Mouse (Mus musculus) heart, adult 18-20 months (tissue): ENCODE data around the gene Osbpl3. TPM values are rescaled to one million over a fixed set of nuclear protein-coding genes. Genes with fewer than 3 reads are reported as not detected.

Experiments
- DNase-seq, 2 experiments: peaks; one replicate each; pipeline ENCODE4 v3.0.0; 2021 to 2022; ENCODE audit warnings: mixed read lengths in 1 of 2
- long read RNA-seq, 2 experiments: library from polyadenylated mRNA; stranded (forward); transcript quantifications; one replicate each; pipeline ENCODE4 v2.0.0; 2021
- total RNA-seq, 2 experiments: library from RNA; stranded (reverse); gene quantifications; 2 replicates each; pipeline ENCODE4 v1.2.3; 2021

The Osbpl3 gene
- 10 to 100 TPM; 23.9 to 25.5 TPM for total RNA-seq
- long read RNA-seq, experiment 1, partial matches to known transcripts: 1 of 8 reads
- long read RNA-seq, experiment 1, other reads (novel, unspliced or antisense): 7 of 8 reads
- long read RNA-seq, experiment 2, partial matches to known transcripts: 1 of 6 reads
- long read RNA-seq, experiment 2, other reads (novel, unspliced or antisense): 5 of 6 reads

- DNase-seq: peak; percentile 91 to 95
Observed at GRCm38 (mm10) chr6:50455829-50456469, at the start of gene Osbpl3. Gene Osbpl3, minus strand, starts transcription at chr6:50456201.

DNA sequence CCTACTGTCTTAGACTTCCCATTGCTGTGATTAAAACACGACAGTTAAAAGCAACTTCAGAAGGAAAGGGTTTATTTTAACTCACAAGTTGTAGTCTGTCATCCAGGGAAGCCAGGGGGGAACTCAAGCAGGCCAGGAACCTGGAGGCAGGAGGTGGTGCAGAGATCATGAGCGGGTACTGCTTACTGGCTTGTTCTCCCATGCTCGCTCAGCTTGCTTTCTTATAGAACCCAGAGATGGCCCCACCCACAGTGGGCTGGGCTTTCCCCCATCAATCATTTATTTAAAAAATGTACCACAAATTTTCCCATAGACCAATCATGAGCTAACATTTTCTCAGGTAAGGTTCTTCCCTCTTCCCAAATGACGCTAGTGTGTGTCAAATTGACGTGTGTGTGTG, 49.5 kb upstream of the Osbpl3 start:
- DNase-seq: no peak

GRCm38 (mm10) chr6:50504711-50505110, 48.7 kb upstream of the Osbpl3 start:
- no peak for DNase-seq

DNA sequence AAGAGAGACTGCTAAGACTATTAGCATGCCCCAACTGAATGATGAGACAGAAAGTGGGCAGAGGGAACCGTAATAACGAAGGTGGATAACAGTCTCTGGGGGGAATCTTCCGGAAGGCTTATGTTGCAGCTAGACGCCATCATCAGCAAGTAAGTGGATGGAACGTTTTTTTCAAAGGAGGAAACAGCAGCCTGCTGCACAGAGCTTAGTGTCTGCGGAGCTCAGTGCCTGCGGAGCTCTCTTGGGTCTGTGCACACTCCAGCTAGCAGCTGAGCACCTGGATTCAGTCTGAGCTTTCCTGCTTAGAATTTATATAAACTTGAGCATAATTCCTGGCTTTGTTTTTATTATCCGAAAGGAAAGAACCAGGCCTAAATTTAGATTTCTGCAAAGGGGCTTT, 47.8 kb upstream of the Osbpl3 start:
- no peak for DNase-seq

- DNase-seq: no peak
Observed at GRCm38 (mm10) chr6:50503031-50503430, 47.0 kb upstream of the Osbpl3 start.

- peak; percentile 63 for DNase-seq
Observed at GRCm38 (mm10) chr6:50498346-50498745, 42.3 kb upstream of the Osbpl3 start.

GRCm38 (mm10) chr6:50490519-50490918, 34.5 kb upstream of the Osbpl3 start:
- no peak for DNase-seq

- no peak for DNase-seq
Observed at GRCm38 (mm10) chr6:50489380-50489779, 33.4 kb upstream of the Osbpl3 start.

- DNase-seq: no peak
Observed at GRCm38 (mm10) chr6:50486035-50486902, 30.3 kb upstream of the Osbpl3 start.

DNA sequence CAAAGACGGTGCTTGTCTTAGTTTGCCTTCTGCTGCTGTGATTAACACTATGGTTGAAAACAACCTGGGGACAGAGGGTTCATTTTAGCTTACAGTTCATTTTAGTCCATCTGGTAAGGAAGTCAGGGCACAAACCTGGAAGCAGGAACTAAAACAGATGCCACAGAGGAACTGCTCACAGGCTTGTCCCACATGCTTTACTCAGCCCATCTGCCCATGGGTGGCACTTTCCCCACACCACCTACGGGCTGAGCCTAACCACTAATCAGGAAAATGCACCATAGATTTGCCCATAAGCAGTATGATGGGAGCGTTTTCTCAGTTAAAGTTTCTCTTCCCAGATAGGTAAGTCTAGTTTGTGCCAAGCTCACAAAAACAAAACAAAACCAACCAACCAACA, 27.4 kb upstream of the Osbpl3 start:
- no peak for DNase-seq

DNA sequence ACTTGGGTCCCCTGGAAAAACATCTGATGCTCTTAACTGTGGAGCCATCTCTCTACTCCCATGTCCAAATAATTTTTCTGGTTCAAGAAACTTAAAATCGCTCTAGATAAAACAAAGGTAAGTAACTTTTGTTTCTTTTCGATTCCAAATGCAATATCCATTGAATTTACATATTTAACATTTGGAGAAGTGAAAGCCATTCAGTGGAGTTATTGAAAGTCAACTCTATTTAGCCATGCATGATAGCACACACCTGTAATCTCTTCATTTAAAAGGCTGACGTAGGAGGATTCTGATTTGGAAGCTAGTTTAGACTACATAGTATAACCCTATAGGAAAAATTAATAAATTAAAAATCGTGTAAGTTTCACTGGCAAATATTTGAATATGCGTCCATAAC, 25.5 kb upstream of the Osbpl3 start:
- DNase-seq: no peak

GRCm38 (mm10) chr6:50466451-50466850, 10.4 kb upstream of the Osbpl3 start:
- DNase-seq: no peak

DNA sequence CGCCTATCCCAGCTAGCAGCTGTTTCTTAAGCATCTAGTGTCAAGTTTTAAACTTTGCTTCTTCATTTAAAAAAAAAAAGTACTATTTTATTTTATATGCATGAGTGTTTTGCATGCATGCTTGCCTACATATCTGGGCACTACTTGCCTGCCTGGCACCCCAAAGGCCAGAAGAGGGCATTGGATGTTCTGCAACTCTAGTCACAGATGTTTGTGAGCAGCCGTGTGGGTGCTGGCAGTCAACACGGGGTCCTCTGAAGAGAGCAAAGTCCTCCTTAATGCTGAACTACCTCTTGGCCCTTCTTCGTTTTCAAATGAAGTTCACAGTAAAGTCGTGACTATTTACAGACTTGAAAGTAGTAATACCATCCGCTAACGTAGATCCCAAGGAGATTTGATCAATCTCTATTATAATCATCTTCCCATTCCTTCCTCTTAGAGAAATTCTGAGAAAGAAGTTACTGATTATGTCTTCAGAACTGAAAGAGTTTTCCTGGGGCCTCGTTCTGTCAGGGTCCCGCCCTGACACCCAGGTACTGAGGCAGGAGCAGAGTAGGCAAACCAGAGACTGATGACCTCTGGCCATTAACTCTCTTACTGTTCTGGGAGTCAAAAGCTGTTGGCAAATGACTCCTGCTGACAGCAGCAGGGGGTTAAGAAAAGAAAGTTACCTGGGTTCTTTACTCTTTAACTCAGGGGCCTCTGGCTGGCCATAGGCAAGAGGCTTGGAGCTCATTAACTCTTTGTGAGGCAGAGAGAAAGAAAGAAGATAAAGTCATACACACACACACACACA, 8.9 kb upstream of the Osbpl3 start:
- no peak for DNase-seq

DNA sequence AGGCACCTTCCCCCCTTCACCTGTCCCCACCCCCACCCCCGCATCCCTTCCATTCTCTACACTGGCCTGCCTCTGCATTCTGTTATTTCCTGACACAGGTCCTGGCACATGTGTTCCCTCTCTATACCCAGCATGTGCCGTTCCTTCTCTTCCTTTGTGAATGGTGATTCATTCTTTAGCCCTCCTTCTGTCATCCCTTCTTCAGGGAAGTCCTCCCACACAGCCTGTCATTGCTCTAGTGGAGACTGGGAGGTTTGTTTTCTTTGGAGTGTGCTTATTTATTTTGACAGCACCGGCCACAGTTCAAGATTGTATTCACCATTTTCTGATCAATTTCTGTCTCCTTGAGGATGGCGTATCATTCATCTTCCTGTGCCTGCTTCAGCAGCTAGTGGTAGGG, 6.0 kb upstream of the Osbpl3 start:
- DNase-seq: no peak

- no peak for DNase-seq
Observed at GRCm38 (mm10) chr6:50461585-50461984, 5.6 kb upstream of the Osbpl3 start.

DNA sequence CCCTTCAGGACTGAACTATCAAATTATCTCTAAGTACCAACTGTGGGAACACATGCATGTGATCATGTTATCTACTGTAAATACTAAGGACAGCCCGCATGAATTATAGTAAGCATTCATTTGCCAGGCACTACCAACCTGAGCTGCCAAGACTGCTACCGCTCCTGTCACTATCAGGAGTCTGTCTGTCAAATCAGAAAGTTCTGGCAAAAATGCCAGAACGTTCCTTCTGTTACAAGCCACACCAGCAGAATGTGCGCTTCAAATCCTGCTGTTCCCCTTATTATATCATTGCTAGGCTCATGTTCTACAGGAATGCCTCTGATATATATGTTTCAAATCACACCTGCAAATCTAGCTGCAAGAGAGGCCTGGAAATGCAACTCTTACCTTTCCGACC, 4.6 kb upstream of the Osbpl3 start:
- no peak for DNase-seq

GRCm38 (mm10) chr6:50460246-50460645, 4.2 kb upstream of the Osbpl3 start:
- DNase-seq: no peak

DNA sequence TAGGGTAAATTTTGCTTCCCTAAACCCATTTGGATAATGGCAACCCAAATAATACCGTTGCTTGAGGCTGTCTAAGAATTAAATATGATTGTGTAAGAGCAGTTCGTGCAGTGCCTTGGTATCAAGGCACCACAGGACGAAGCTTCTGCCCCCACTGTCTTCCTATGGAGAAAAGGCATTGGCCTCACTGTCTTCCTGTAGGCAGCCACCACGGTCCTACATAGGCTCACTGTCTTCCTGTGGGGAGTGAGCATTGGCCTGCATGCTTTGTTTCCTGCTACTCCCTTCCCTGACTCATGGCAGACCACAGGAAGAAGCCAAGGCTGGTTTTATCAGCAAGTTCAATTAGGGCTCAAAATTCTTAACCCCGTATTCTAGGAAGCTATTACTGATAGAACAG, 3.3 kb upstream of the Osbpl3 start:
- DNase-seq: no peak

- no peak for DNase-seq
Observed at GRCm38 (mm10) chr6:50457551-50458348, 1.7 kb upstream of the Osbpl3 start.

GRCm38 (mm10) chr6:50456706-50457105, 705 bp upstream of the Osbpl3 start:
- no peak for DNase-seq

DNA sequence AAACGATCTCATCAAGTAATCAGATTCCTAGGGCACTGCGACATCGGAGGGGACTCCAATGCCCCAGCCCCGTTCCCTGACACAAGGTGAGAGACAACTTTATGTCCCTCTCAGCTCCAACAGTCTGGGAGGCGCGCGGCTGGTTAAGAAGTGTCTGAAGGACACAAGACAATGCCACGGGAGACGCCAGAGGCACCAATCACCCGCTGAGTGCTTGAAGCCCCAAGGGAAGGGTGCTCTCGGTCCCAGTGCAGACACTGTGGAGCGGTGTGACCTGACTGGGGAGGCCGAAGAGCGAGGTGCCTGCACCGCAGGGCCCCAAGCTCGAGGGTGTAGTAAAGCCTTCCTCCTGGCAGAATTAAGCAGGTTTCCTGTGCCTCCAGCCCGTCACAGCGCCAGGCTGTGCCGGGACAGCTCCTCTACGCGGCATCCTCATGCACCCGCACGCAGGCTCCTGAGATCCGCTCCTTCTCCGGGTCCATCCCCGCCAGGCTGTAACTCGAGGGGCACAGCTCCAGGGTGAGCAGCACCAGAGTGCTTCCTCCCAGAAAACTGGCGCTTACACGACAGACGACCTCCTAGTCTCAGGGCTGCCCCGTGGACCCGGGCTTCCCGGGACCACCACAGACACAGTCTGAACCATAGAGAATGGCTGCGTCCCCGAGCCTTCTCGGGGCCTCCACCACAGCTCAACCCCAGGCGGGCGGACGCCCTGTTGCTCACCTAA, 736 bp downstream of the Osbpl3 start:
- DNase-seq: peak; percentile 52 to 71
